In genomic region chr19:44329566-44329965, GRCm38 (mm10) we compare ENCODE assay signal across 26 mouse cellular contexts. TPM values are rescaled to one million over a fixed set of nuclear protein-coding genes. Genes with fewer than 3 reads are reported as not detected.
DNase-seq lines count a peak whose midpoint lies in the region; ATAC-seq and TF ChIP-seq lines count a peak whose summit lies in the region.
"Had no signal": no experiment of that assay in that cellular context is flagged by ENCODE, and none has a peak within 500 bp of the region (broad histone marks: within the 10 kb centered on the region; RNA-seq: fewer than 3 reads in every experiment).

No protein-coding gene starts in this region.

- no peak overlapping the region for H3K27ac ChIP-seq in kidney, embryonic 15.5 days
- no peak overlapping the region for H3K27ac ChIP-seq in kidney, adult 2 months (ENCODE audit: insufficient read depth, low read depth, low read length)
- no peak overlapping the region for H3K27ac ChIP-seq in liver, embryonic 16.5 days (ENCODE audit: low read length)
- H3K27ac ChIP-seq in liver, embryonic 12.5 days, result no peak overlapping the region
- H3K27ac ChIP-seq: embryonic facial prominence, embryonic 10.5 days; embryonic facial prominence, embryonic 12.5 days; forebrain, embryonic 13.5 days had no signal

- no peak overlapping the region for H3K4me2 ChIP-seq in kidney, embryonic 15.5 days
- H3K4me2 ChIP-seq in liver, embryonic 16.5 days (ENCODE audit: low read depth, low read length), result no peak overlapping the region
- H3K4me2 ChIP-seq in liver, embryonic 12.5 days, result no peak overlapping the region
- H3K4me2 ChIP-seq: embryonic facial prominence, embryonic 12.5 days; forebrain, embryonic 13.5 days had no signal

- H3K4me3 ChIP-seq in kidney, embryonic 15.5 days (replicated peaks), result no peak overlapping the region
- H3K4me3 ChIP-seq in kidney, adult 2 months (ENCODE audit: insufficient read depth, low read depth, low read length), result no peak overlapping the region
- no peak overlapping the region for H3K4me3 ChIP-seq in liver, embryonic 16.5 days (ENCODE audit: low read depth, low read length)
- H3K4me3 ChIP-seq in liver, embryonic 12.5 days, result no peak overlapping the region
- H3K4me3 ChIP-seq: embryonic facial prominence, embryonic 10.5 days; embryonic facial prominence, embryonic 12.5 days; forebrain, embryonic 13.5 days had no signal

- no peaks in the 10 kb centered on the region for H3K9me3 ChIP-seq in kidney, embryonic 15.5 days (replicated peaks)
- H3K9me3 ChIP-seq in liver, embryonic 16.5 days (replicated peaks; ENCODE audit: control insufficient read depth, low read length), result no peaks in the 10 kb centered on the region
- H3K9me3 ChIP-seq in liver, embryonic 12.5 days (replicated peaks), result no peaks in the 10 kb centered on the region
- H3K9me3 ChIP-seq: forebrain, embryonic 13.5 days; G1E had no signal

- no peaks in the 10 kb centered on the region for H3K27me3 ChIP-seq in kidney, embryonic 15.5 days
- no peaks in the 10 kb centered on the region for H3K27me3 ChIP-seq in kidney, adult 2 months (replicated peaks; ENCODE audit: control insufficient read depth, insufficient read depth, low read length)
- no peaks in the 10 kb centered on the region for H3K27me3 ChIP-seq in liver, embryonic 16.5 days (ENCODE audit: control insufficient read depth, insufficient read depth, low read depth, low read length)
- H3K27me3 ChIP-seq in liver, embryonic 12.5 days (replicated peaks), result no peaks in the 10 kb centered on the region; the same call in 1 of the 2 replicates
- H3K27me3 ChIP-seq: CH12.LX; embryonic facial prominence, embryonic 12.5 days; forebrain, embryonic 13.5 days; Patski had no signal

- TF ChIP-seq POLR2A in kidney, adult 2 months (IDR thresholded peaks at IDR 0.05; ENCODE audit: low read depth, low read length), result no peak

- peak; percentile 64 for DNase-seq in heart, adult 11 months
- DNase-seq in heart, adult 9 months (ENCODE audit: low spot score in 2 of 2), result no peak
- peak; percentile 14 for DNase-seq in kidney, adult 11 months
- DNase-seq in kidney, adult 2 months, result peak; percentile 51
- no peak for DNase-seq in kidney, postnatal 25 days
- DNase-seq: adrenal gland, adult 8-10 months; adrenal gland, postnatal 14 days; adrenal gland, postnatal 36 days; B cell, adult 2 months; cerebellum, adult 11-12 months; cerebellum, adult 2 months; cerebellum, adult 9-10 months; cerebellum, postnatal 10 days; cerebellum, postnatal 25 days had no signal

- H3K4me1 ChIP-seq in kidney, embryonic 15.5 days, result no peaks in the 10 kb centered on the region
- peaks cover 7% of the 10 kb centered on the region for H3K4me1 ChIP-seq in kidney, adult 2 months (ENCODE audit: control insufficient read depth, insufficient read depth, low read length)
- H3K4me1 ChIP-seq in liver, embryonic 16.5 days (ENCODE audit: control insufficient read depth, low read depth, low read length), result no peaks in the 10 kb centered on the region
- no peaks in the 10 kb centered on the region for H3K4me1 ChIP-seq in liver, embryonic 12.5 days
- H3K4me1 ChIP-seq: forebrain, embryonic 13.5 days had no signal

- no peak for TF ChIP-seq CTCF in kidney, adult 2 months (conservative IDR thresholded peaks at IDR 0.05; ENCODE audit: insufficient read depth, insufficient read length, low read depth, low read length)

- ATAC-seq in kidney, embryonic 15.5 days (replicated peaks; ENCODE audit: low FRiP score), result no peak
- peak; percentile 13; the same call in 1 of the 2 replicates for ATAC-seq in liver, embryonic 16.5 days (ENCODE audit: low read depth)
- ATAC-seq in liver, embryonic 12.5 days, result no peak
- ATAC-seq: activated CD4-positive, CD25-positive, alpha-beta regulatory T cell, adult 4 months; CD4-positive, CD25-positive, alpha-beta regulatory T cell, adult 4 months; forebrain, embryonic 13.5 days; Patski had no signal

- 64% methylated on average over 2 of the region's 2 CpGs for WGBS in kidney, embryonic 15.5 days
- WGBS in kidney, adult 2 months, result 44% methylated on average over 2 of the region's 2 CpGs
- 79% methylated on average over 2 of the region's 2 CpGs for WGBS in liver, embryonic 16.5 days (ENCODE audit: insufficient replicate concordance)
- WGBS in liver, embryonic 12.5 days (ENCODE audit: insufficient replicate concordance), result 73% methylated on average over 2 of the region's 2 CpGs

- H3K36me3 ChIP-seq in kidney, embryonic 15.5 days, result no peaks in the 10 kb centered on the region
- no peaks in the 10 kb centered on the region for H3K36me3 ChIP-seq in kidney, adult 2 months (ENCODE audit: control insufficient read depth, insufficient read depth, low read length)
- no peaks in the 10 kb centered on the region for H3K36me3 ChIP-seq in liver, embryonic 16.5 days (ENCODE audit: control insufficient read depth, insufficient read depth)
- H3K36me3 ChIP-seq in liver, embryonic 12.5 days, result no peaks in the 10 kb centered on the region
- H3K36me3 ChIP-seq: embryonic facial prominence, embryonic 10.5 days; embryonic facial prominence, embryonic 12.5 days; G1E had no signal

- no peak overlapping the region for H3K9ac ChIP-seq in kidney, embryonic 15.5 days
- no peak overlapping the region for H3K9ac ChIP-seq in liver, embryonic 16.5 days (ENCODE audit: low read depth, low read length)
- H3K9ac ChIP-seq in liver, embryonic 12.5 days, result no peak overlapping the region
- H3K9ac ChIP-seq: embryonic facial prominence, embryonic 12.5 days; forebrain, embryonic 13.5 days had no signal

RNA-seq across cellular contexts. Expression of gene Scd4, which starts 3.3 kb away (rescaled TPM):
- 0.09 and 0.10 TPM in 2 replicates for polyA plus RNA-seq in kidney, embryonic 15.5 days (2015; fragmentation: Nextera tagmentation; extraction: Ambion mirVana)
- polyA plus RNA-seq in kidney, adult 2 months (2012; rRNA removed), result 0.23 and 0.26 TPM in 2 replicates
- polyA plus RNA-seq in liver, embryonic 16.5 days (2015; fragmentation: Nextera tagmentation; extraction: Ambion mirVana), result 0.04 and 0.07 TPM in 2 replicates
- polyA plus RNA-seq in liver, embryonic 12.5 days (2016; fragmentation: Nextera tagmentation; extraction: Ambion mirVana), result 0.04 TPM in 1 of 2 replicates, not detected in the other
- polyA plus RNA-seq: forebrain, embryonic 11.5 days had no signal

RNA-seq across cellular contexts. Expression of gene Scd2, which starts 36.1 kb away (rescaled TPM):
- 185 and 195 TPM in 2 replicates for polyA plus RNA-seq in kidney, embryonic 15.5 days (2015; fragmentation: Nextera tagmentation; extraction: Ambion mirVana)
- polyA plus RNA-seq in kidney, adult 2 months (2012; rRNA removed), result 61.3 and 63.9 TPM in 2 replicates
- 131 and 147 TPM in 2 replicates for polyA plus RNA-seq in liver, embryonic 16.5 days (2015; fragmentation: Nextera tagmentation; extraction: Ambion mirVana)
- 136 and 148 TPM in 2 replicates for polyA plus RNA-seq in liver, embryonic 12.5 days (2016; fragmentation: Nextera tagmentation; extraction: Ambion mirVana)

Comparison
In these comparisons a context has a peak if more than half of its experiments do, and no peak if none do; other contexts are left out.
1. DNase-seq: peak in heart, adult 11 months (single experiment), kidney, adult 11 months (single experiment) and kidney, adult 2 months (single experiment); none in heart, adult 9 months (0 of 2) and kidney, postnatal 25 days (0 of 2).